Mouse (Mus musculus) heart, adult 18-20 months (tissue): ENCODE results near the gene Lsm4. TPM values are rescaled to one million over a fixed set of nuclear protein-coding genes. Genes with fewer than 3 reads are reported as not detected.

ENCODE experiments used
- total RNA-seq, 2 experiments: library from RNA; stranded (reverse); gene quantifications; 2 replicates each; pipeline ENCODE4 v1.2.3; 2021

Gene Lsm4
- total RNA-seq, 2 experiments from 2014 or later = 66.7 to 73.1 TPM

Other genes with a start within 250 kb of the Lsm4 start
- 1 to 10 TPM; 7.8 to 9.0 TPM for gene Crtc1, start 233.7 kb upstream of the Lsm4 start, total RNA-seq
- gene Klhl26, start 196.3 kb upstream of the Lsm4 start, total RNA-seq = 1 to 10 TPM; 8.4 to 9.7 TPM
- not detected for gene Tmem59l, start 185.9 kb upstream of the Lsm4 start, total RNA-seq
- under 1 TPM; 0.20 to 0.62 TPM for gene Crlf1, start 180.1 kb upstream of the Lsm4 start, total RNA-seq
- gene Rex1bd, start 166.5 kb upstream of the Lsm4 start, total RNA-seq = 100 to 1,000 TPM; 113 to 128 TPM
- 1,000 to 10,000 TPM; 1,328 to 1,514 TPM for gene Uba52, start 162.4 kb upstream of the Lsm4 start, total RNA-seq
- gene Fkbp8, start 145.5 kb upstream of the Lsm4 start, total RNA-seq = 100 to 1,000 TPM; 120 to 129 TPM
- 100 to 1,000 TPM in 1 of 2 experiments, 10 to 100 TPM in 1; 92.4 to 107 TPM for gene Kxd1, start 145.3 kb upstream of the Lsm4 start, total RNA-seq
- 10 to 100 TPM; 10.9 to 12.0 TPM for gene Ell, start 133.8 kb upstream of the Lsm4 start, total RNA-seq
- gene Isyna1, start 78.9 kb upstream of the Lsm4 start, total RNA-seq = 10 to 100 TPM; 15.4 to 28.2 TPM
- 10 to 100 TPM; 29.9 to 35.7 TPM for gene Ssbp4, start 64.4 kb upstream of the Lsm4 start, total RNA-seq
- gene Lrrc25, start 57.1 kb upstream of the Lsm4 start, total RNA-seq = 1 to 10 TPM; 1.6 to 2.5 TPM
- gene Gdf15, start 40.8 kb upstream of the Lsm4 start, total RNA-seq = 1 to 10 TPM; 1.4 to 2.0 TPM
- gene Pgpep1, start 12.9 kb upstream of the Lsm4 start, total RNA-seq = 10 to 100 TPM; 40.5 to 41.1 TPM
- 100 to 1,000 TPM; 129 to 138 TPM for gene Jund, start 25.7 kb downstream of the Lsm4 start, total RNA-seq
- gene Iqcn, start 30.2 kb downstream of the Lsm4 start, total RNA-seq = under 1 TPM in 1 of 2 experiments, not detected in 1; 0.05 TPM
- not detected for gene Gm3336, start 45.3 kb downstream of the Lsm4 start, total RNA-seq
- gene Pde4c, start 50.5 kb downstream of the Lsm4 start, total RNA-seq = 1 to 10 TPM; 1.4 to 2.0 TPM
- gene Rab3a, start 81.4 kb downstream of the Lsm4 start, total RNA-seq = 10 to 100 TPM; 40.3 to 49.2 TPM
- 10 to 100 TPM; 26.9 to 27.5 TPM for gene Mpv17l2, start 87.7 kb downstream of the Lsm4 start, total RNA-seq
- 10 to 100 TPM; 19.7 to 21.4 TPM for gene Pik3r2, start 103.5 kb downstream of the Lsm4 start, total RNA-seq
- 1 to 10 TPM; 6.8 to 9.8 TPM for gene Mast3, start 131.8 kb downstream of the Lsm4 start, total RNA-seq
- gene Il12rb1, start 135.2 kb downstream of the Lsm4 start, total RNA-seq = under 1 TPM; 0.15 to 0.31 TPM
- gene Arrdc2, start 166.5 kb downstream of the Lsm4 start, total RNA-seq = 10 to 100 TPM; 14.8 to 29.0 TPM
- 10 to 100 TPM; 13.7 to 14.4 TPM for gene Kcnn1, start 190.0 kb downstream of the Lsm4 start, total RNA-seq
- 10 to 100 TPM; 42.4 to 46.2 TPM for gene Ccdc124, start 200.7 kb downstream of the Lsm4 start, total RNA-seq
- gene Slc5a5, start 219.5 kb downstream of the Lsm4 start, total RNA-seq = not detected
- gene Rpl18a, start 224.2 kb downstream of the Lsm4 start, total RNA-seq = 1,000 to 10,000 TPM; 1,029 to 1,075 TPM
- 10 to 100 TPM; 18.9 to 19.8 TPM for gene Map1s, start 232.7 kb downstream of the Lsm4 start, total RNA-seq